Mouse (Mus musculus) midbrain, embryonic 16.5 days (tissue): ENCODE results near the gene Tmbim7. TPM values are rescaled to one million over a fixed set of nuclear protein-coding genes. Genes with fewer than 3 reads are reported as not detected.
"Not testable (repeated sequence)": the region's sequence is repeated elsewhere in the genome, so short reads cannot be mapped to it uniquely, and the experiment has no call there.

Experiments
- ATAC-seq: fragments of 200-750 bp; cut with Nextera tagmentation; 2 replicates; pipeline ENCODE4 v1.8.0; 2017; ENCODE audit warnings: moderate TSS enrichment
- H3K27ac ChIP-seq: fragments of 300-500 bp; sonication (generic); 2 replicates; pipeline ENCODE4 v1.5.1; 2014; ENCODE audit warnings: mild to moderate bottlenecking, low read length, mixed read lengths
- H3K27me3 ChIP-seq: fragments of 300-500 bp; sonication (generic); 2 replicates; pipeline ENCODE4 v1.6.1; 2014; ENCODE audit warnings: low read depth, low read length, mixed read lengths; ENCODE audit not compliant: control insufficient read depth, insufficient read depth
- H3K36me3 ChIP-seq: fragments of 300-500 bp; sonication (generic); 2 replicates; pipeline ENCODE4 v1.6.1; 2014; ENCODE audit warnings: mild to moderate bottlenecking, low read length, moderate library complexity, mixed read lengths; ENCODE audit not compliant: control insufficient read depth, insufficient read depth
- H3K4me1 ChIP-seq: fragments of 300-500 bp; sonication (generic); 2 replicates; pipeline ENCODE4 v1.6.1; 2014; ENCODE audit warnings: mild to moderate bottlenecking, low read length, mixed read lengths; ENCODE audit not compliant: control insufficient read depth, insufficient read depth
- H3K4me2 ChIP-seq: fragments of 300-500 bp; sonication (generic); 2 replicates; pipeline ENCODE4 v1.6.1; 2014; ENCODE audit warnings: mild to moderate bottlenecking, low read length, mixed read lengths
- H3K4me3 ChIP-seq: fragments of 300-500 bp; sonication (generic); 2 replicates; pipeline ENCODE4 v1.5.1; 2014; ENCODE audit warnings: low read depth, mild to moderate bottlenecking, low read length, moderate library complexity, mixed read lengths
- H3K9ac ChIP-seq: fragments of 300-500 bp; sonication (generic); 2 replicates; pipeline ENCODE4 v1.6.1; 2014; ENCODE audit warnings: low read depth, low read length, mixed read lengths
- H3K9me3 ChIP-seq: fragments of 300-500 bp; sonication (generic); replicated peaks from 2 replicates; pipeline ENCODE4 v1.6.1; 2014; ENCODE audit warnings: mild to moderate bottlenecking, low read length, mixed read lengths; ENCODE audit not compliant: control insufficient read depth, poor library complexity, severe bottlenecking
- WGBS: fragments of 180-500 bp; shearing (Covaris S2); extraction: QIAGEN DNeasy Blood & Tissue Kit; methylation state at CpG from one replicate; pipeline ENCODE4 v1.1.7; 2014; 5-methylcytosine and 5-hydroxymethylcytosine counted together
- polyA plus RNA-seq: library from polyadenylated mRNA; unstranded; fragments of >200 nt; fragmentation: Nextera tagmentation; extraction: Ambion mirVana; gene quantifications from 2 replicates; pipeline ENCODE4 v1.2.1, GENCODE M21; 2015

Tmbim7 gene
- polyA plus RNA-seq, 1 experiment from 2014 or later, result not detected

DNA sequence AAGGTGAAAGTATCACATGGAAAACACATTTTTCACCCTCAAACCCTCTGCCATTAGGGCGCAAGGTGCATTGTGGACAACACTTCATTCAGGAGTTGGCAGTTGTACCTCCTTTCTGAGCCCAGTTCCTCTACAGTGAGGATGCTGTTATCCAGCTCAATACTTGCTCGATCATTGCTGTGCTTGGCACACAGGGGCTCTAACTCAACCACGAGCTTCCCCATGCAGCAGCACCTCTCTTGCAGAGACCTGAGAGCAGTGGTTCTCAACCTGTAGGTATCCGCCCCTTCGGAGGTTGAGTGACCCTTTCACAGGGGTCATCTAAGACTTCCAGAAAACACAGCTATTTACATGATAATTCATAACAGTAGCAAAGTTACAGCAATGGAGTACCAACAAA lies 640 bp downstream of the Tmbim7 start:
- no peak overlapping the region for H3K4me3 ChIP-seq
- no peak overlapping the region for H3K9ac ChIP-seq
- no peak for ATAC-seq
- no peak overlapping the region for H3K27ac ChIP-seq
- no peaks in the 10 kb centered on the region for H3K27me3 ChIP-seq
- H3K36me3 ChIP-seq, result no peaks in the 10 kb centered on the region
- H3K9me3 ChIP-seq, result no peaks in the 10 kb centered on the region
- WGBS, result 85% methylated on average over 5 of the region's 5 CpGs
- no peak overlapping the region for H3K4me2 ChIP-seq
- H3K4me1 ChIP-seq, result peaks cover under 1% of the 10 kb centered on the region

DNA sequence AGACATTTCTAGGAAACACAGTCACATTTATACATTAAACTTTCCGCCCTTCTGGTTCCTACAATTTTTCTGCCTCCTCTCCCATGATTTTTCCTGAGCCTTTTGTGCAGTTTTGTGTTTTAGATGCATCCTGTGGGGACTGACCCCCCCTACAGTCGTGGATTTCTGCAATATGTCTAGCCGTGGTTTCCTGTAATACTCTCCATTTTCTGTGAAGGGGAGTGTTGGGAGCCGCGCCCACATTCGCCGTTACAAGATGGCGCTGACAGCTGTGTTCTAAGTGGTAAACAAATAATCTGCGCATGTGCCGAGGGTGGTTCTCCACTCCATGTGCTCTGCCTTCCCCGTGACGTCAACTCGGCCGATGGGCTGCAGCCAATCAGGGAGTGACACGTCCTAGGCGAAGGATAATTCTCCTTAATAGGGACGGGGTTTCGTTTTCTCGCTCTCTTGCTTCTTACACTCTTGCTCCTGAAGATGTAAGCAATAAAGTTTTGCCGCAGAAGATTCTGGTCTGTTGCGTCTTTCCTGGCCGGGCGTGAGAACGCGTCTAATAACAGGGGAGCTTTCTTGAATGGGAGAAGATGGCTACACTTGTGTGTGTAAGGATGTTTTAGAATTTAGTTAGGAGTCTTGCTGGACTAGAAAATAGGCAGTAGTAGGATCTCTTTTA lies 2.1 kb downstream of the Tmbim7 start:
- not testable (repeated sequence) for H3K4me1 ChIP-seq, H3K27ac ChIP-seq, H3K27me3 ChIP-seq, H3K9me3 ChIP-seq, H3K4me3 ChIP-seq, ATAC-seq, H3K36me3 ChIP-seq, H3K4me2 ChIP-seq, H3K9ac ChIP-seq
- 96% methylated on average over 14 of the region's 25 CpGs for WGBS

DNA sequence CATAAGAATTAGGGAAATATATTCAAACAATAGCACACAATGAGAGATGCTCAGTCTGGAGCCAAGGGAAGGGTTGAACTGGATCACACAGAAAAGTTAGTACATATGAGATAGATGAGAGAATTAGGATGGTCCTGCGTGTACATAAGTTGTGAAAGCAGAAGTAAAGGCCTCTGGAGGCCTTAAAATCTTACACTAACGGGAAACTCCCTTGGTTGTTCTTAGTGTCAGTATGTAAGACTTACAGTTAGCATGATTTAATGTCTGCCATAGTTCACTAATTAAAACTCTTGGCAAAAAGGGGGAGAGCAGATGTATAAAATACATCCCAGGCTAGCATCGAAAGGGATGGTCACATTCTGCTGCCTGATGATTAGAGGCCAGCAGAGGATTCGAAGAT lies 2.8 kb downstream of the Tmbim7 start:
- whole genome bisulfite sequencing, result 90% methylated on average over 4 of the region's 4 CpGs
- Histone ChIP-seq H3K4me2 (no peak overlapping the region), H3K4me1 (no peaks in the 10 kb centered on the region), H3K36me3 (no peaks in the 10 kb centered on the region), H3K27me3 (no peaks in the 10 kb centered on the region), H3K27ac (no peak overlapping the region), H3K9me3 (no peaks in the 10 kb centered on the region; the same call in 1 of the 2 replicates), H3K4me3 (no peak overlapping the region), H3K9ac (no peak overlapping the region)
- no peak for ATAC-seq

DNA sequence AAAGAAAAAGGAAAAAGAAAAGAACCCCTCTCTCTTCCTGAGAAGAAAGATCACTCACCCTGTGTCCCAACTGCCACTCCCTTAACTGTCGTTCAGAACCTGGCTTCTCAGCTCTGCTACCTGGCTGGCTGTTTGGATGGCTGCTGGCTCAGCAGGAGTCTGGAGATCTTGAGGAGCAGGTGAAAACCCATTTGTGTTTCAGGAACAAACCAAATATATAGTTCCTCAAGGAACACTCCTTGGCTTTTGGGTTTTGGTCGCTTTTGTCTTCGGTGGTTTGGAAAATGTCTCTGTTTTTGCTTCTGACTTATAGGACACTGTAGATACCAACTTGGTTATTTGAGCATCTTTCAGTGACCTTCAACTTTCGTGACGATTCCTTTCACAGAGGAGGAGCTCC lies 6.1 kb downstream of the Tmbim7 start, which contains the start of gene Gatad1:
TSS of gene Gatad1 (minus strand) at position 101 of the 400 bp plus-strand sequence.
- Histone ChIP-seq H3K9ac (no peak within 1 kb of the TSS), H3K27me3 (no peaks in the 10 kb centered on the region), H3K9me3 (no peaks in the 10 kb centered on the region; the same call in 1 of the 2 replicates), H3K4me3 (no peak within 1 kb of the TSS), H3K36me3 (no peaks in the 10 kb centered on the region), H3K4me2 (no peak within 1 kb of the TSS), H3K27ac (no peak within 1 kb of the TSS), H3K4me1 (no peaks in the 10 kb centered on the region)
- ATAC-seq, result no peak
- 81% methylated on average over 5 of the region's 5 CpGs for WGBS

DNA sequence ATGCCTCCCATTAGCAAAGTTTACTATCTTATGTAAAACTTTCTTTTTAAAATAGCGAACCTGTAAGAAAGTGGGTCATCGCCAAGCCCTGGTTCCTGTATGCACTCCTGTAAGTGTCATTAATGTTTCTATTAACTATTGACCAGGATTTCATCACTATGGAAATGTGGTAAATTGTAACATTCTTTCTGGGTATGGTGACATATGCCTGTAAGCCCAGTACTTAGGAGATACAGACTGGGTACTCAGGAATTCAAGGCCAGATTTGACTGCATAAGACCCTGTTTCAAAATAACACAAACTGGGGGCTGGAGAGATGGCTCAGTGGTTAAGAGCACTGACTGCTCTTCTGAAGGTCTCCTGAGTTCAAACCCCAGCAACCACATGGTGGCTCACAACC lies 14.2 kb downstream of the Tmbim7 start:
- ATAC-seq, result no peak
- Histone ChIP-seq H3K9ac (no peak overlapping the region), H3K4me2 (no peak overlapping the region), H3K4me3 (no peak overlapping the region), H3K27me3 (no peaks in the 10 kb centered on the region), H3K4me1 (no peaks in the 10 kb centered on the region), H3K27ac (no peak overlapping the region), H3K36me3 (no peaks in the 10 kb centered on the region), H3K9me3 (no peaks in the 10 kb centered on the region)
- WGBS, result 92% methylated on average over 2 of the region's 2 CpGs

DNA sequence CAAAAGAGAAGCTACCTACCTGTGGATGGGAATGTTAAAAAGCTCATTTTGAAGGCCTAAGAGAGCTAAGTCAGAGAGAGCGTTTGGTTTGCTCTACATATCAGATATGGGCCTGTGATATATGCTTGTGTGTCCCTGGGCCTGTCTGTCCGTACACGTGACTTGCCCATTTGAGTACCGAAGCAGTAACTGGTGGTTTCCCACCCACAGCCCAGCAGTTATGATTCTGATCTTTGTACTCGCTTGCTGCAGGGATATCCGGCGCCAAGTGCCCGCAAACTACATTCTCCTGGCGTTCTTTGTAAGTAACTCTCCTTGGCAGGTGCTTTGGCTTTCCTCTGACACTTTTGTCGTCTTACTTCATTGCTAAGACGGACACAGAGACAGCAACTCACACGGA lies 15.6 kb downstream of the Tmbim7 start:
- H3K36me3 ChIP-seq, result no peaks in the 10 kb centered on the region
- no peaks in the 10 kb centered on the region for H3K9me3 ChIP-seq
- no peaks in the 10 kb centered on the region for H3K4me1 ChIP-seq
- H3K4me3 ChIP-seq, result no peak overlapping the region
- 87% methylated on average over 12 of the region's 12 CpGs for WGBS
- no peak overlapping the region for H3K4me2 ChIP-seq
- H3K27ac ChIP-seq, result no peak overlapping the region
- ATAC-seq, result no peak
- no peaks in the 10 kb centered on the region for H3K27me3 ChIP-seq
- no peak overlapping the region for H3K9ac ChIP-seq

DNA sequence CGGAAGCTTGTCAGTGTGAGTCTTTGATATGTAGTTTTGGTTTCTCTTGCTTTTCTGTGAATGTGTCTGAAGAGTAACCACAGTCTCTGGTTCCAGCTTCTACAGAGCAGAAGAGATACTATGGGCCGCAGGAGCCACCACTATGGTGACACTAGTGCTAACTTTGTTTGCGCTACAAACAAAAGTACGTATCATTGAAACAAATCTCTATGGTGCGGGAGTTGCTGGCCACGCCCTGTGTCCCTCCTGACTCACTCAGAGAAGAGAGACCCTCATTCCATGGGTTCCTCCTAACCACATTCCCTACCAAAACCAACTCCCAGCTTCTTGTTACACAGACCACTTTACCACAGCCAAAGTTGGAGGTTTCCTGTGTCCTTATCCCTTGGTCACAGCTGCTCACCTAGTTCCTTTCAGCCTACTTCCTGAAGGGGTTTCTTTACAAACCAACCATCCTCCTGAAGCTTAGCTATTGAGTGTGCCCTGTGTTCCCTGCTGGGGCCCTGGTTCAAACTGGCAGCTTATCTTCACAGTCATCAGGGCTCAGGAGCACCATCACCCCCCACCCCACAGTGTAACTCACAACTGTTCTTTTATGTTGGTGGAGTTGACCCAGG lies 19.1 kb downstream of the Tmbim7 start:
- H3K4me2 ChIP-seq, result no peak overlapping the region
- no peak overlapping the region for H3K27ac ChIP-seq
- H3K9ac ChIP-seq, result no peak overlapping the region
- no peaks in the 10 kb centered on the region for H3K36me3 ChIP-seq
- H3K4me1 ChIP-seq, result no peaks in the 10 kb centered on the region
- WGBS, result 95% methylated on average over 6 of the region's 6 CpGs
- no peak for ATAC-seq
- no peaks in the 10 kb centered on the region for H3K9me3 ChIP-seq
- no peak overlapping the region for H3K4me3 ChIP-seq
- H3K27me3 ChIP-seq, result no peaks in the 10 kb centered on the region

DNA sequence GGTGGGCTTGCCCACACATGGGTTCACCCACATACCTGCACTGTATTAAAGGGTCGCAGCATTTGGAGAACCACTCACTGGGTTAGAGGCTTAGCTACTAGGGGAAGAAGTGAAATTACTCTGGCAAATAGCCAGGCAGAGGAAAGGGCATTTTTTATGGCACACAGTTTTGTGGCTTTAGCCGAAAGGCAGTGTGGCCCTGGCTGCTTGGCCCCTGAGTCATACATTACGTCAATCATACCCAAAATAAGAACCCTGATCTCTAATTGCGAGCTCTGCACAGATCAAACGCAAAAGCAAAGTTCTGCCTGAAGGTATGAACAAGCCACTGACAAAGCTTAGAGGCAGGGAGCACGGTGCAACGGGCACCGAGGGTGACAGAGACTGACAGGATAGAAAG lies 37.3 kb downstream of the Tmbim7 start:
- H3K9ac ChIP-seq, result no peak overlapping the region
- no peaks in the 10 kb centered on the region for H3K9me3 ChIP-seq
- H3K36me3 ChIP-seq, result peaks cover 5% of the 10 kb centered on the region
- no peak overlapping the region for H3K4me2 ChIP-seq
- no peaks in the 10 kb centered on the region for H3K27me3 ChIP-seq
- no peak overlapping the region for H3K27ac ChIP-seq
- no peak overlapping the region for H3K4me3 ChIP-seq
- WGBS, result 94% methylated on average over 8 of the region's 8 CpGs
- no peak for ATAC-seq
- no peaks in the 10 kb centered on the region for H3K4me1 ChIP-seq

DNA sequence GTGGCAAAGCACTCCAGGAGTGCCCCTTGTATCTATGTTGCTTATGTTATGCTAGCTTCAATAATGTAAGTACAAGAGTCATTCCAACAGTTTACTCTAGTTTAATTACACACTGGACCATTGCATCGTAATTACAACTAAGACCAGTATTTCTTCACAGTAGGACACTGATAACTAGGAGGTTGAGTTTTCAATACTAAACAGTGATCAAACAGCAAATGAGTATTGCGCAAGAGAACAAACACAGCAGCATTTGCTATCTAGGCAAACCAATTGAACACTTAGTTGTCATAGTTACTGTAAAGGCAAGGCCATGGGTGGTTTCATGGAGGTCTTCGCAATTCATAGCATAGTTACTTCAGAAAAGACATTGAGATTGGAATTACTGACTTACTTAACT lies 40.3 kb downstream of the Tmbim7 start:
- Histone ChIP-seq H3K36me3 (peaks cover 12% of the 10 kb centered on the region), H3K4me1 (no peaks in the 10 kb centered on the region), H3K9me3 (no peaks in the 10 kb centered on the region), H3K4me2 (no peak overlapping the region), H3K27ac (no peak overlapping the region), H3K27me3 (no peaks in the 10 kb centered on the region), H3K4me3 (no peak overlapping the region), H3K9ac (no peak overlapping the region)
- 97% methylated on average over 3 of the region's 3 CpGs for WGBS
- ATAC-seq, result no peak
